Mouse (Mus musculus): Measurements from ENCODE around the gene Tcf15. TPM values are rescaled to one million over a fixed set of nuclear protein-coding genes. Genes with fewer than 3 reads are reported as not detected.

Gene Tcf15
- total RNA-seq, 2 experiments from 2014 or later: not detected

DNA sequence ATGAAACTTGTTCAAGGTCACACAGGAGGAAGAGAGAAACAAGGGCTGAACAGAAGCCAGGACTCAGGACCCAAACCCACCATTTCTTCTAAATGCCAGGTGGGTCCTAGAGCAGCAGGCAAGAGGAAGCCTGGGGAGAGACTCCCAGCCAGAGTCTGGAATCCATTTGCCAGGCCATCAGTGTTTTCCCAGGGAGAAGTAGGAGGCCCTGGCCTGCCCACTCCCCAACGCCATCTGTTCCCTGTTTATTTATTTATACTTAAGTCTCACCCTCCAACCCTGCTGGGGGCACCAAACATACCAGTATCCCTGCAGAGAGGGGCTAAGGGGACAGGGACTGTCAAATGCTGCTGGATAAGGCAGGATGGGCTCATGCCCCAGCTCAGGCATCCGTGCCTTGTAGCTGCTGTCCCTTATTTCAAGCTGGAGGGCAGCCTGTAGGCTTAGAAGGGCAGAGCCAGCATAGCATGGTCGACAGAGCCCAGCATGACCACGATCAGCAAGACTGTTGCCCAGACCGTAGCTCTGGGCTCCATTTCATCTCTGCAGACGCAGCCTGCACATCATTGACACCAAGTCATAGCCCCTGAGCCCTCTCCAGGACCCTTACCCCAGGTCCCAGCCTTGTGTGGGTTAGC lies 24.0 kb upstream of the Tcf15 start:
- no peak for ATAC-seq (replicated peaks; ENCODE audit: poor library complexity, severe bottlenecking)

- no peak for ATAC-seq (replicated peaks; ENCODE audit: poor library complexity, severe bottlenecking)
Observed at GRCm38 (mm10) chr2:152122896-152123295, 20.5 kb upstream of the Tcf15 start.

DNA sequence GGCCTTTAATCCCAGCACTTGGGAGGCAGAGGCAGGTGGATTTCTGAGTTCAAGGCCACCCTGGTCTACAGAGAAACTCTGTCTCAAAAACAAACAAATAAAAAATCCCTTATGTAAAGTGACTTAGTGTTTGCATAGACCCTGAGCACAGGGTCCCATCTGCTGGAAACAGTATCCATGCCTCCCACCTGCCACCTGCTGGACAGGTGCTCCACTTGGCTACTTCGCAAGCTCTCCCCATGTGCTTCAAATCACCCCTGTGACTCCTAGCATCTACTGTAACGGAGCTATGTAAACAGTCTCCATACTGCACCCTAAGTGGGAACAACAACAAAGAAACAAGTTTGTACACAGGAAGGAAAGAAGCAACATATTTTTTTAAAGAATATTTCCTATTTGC lies 14.8 kb upstream of the Tcf15 start:
- no peak for ATAC-seq (replicated peaks; ENCODE audit: poor library complexity, severe bottlenecking)

DNA sequence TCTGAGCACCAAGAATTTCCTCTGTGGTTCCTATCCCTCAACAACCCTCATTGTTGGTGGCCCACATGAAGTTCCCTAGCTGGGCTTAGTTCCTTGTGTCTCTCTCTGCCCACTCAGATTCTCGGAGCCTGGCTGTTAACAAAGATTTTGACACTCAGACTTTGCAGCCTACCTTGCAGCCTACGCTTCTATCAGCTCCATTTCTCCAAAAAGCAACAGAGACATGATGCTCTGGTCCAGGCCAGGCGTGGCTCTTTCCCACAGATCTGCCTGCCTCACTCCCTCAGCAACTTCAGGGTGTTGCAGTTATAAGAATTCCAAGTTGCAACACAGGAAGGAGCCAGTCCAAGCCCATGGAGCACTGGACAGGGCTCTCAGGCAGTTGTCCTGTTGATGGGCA lies 13.6 kb upstream of the Tcf15 start:
- ATAC-seq (replicated peaks; ENCODE audit: poor library complexity, severe bottlenecking): no peak

DNA sequence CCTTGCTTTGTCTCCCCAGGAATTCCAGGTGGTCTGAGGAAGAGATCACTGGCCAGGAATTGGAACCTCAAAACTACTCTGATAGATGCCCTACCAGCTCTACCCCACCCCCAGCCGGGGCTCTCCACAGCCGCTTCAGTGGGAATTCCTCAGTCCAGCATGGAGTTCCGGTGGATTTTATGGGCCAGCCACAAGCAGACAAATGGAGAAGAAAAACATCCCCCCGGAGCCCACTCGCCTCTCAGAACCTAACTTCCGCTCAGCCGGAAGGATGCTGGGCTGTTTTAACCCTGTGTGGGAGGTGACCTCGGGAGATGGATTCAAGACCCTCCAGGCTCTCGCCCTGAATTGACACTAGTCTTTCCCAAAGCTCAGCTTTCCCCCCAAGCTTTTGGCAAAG lies 11.3 kb upstream of the Tcf15 start:
- ATAC-seq (replicated peaks; ENCODE audit: poor library complexity, severe bottlenecking): no peak

DNA sequence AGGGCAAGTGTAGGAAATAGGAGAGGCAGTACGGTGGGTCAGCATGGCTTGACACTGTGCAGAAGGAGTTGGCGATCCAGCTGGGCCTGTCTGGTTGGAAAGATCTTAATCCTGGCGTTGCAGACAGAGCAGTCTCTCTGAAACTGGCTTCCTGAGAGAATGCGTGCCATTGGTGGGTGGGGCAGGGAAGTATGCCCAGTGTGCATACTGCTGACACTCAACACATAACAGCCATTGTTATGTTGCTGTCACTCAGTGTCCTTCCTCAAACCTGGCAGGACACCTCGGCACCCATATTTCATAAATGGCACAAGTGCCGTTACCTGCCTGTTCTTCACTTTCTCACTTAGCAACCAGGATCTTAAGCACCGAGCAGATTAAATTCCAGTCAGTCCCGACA lies 10.7 kb upstream of the Tcf15 start:
- no peak for ATAC-seq (replicated peaks; ENCODE audit: poor library complexity, severe bottlenecking)

- no peak for ATAC-seq (replicated peaks; ENCODE audit: poor library complexity, severe bottlenecking)
Observed at GRCm38 (mm10) chr2:152139191-152139987, 4.0 kb upstream of the Tcf15 start.

- ATAC-seq (replicated peaks; ENCODE audit: poor library complexity, severe bottlenecking): no peak
Observed at GRCm38 (mm10) chr2:152140941-152141340, 2.4 kb upstream of the Tcf15 start.

- no peak for ATAC-seq (replicated peaks; ENCODE audit: poor library complexity, severe bottlenecking)
Observed at GRCm38 (mm10) chr2:152141491-152141890, 1.9 kb upstream of the Tcf15 start.

DNA sequence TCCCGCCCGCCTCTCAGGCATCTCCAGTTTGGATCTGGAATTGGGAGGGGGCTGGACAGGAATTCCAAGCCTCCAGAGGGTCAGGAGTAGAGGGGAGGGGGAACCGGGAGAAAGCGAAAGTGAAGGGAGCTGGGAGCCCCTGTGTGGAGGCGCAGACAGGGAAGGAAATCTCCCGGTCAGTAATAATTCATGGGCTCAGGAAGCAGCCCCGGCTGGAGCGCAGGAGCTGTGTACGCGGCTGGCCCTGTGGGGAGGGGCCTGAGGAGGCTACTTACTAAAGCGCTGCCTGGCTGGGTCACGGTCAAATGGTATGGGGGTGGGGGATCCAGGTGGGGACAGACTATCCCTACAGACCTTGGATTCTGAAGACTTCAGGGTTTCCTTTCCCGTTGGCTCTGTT lies 1.3 kb upstream of the Tcf15 start:
- 0 out of 2 replicates have a peak, but pooled peaks have one; percentile 20 for ATAC-seq (replicated peaks; ENCODE audit: poor library complexity, severe bottlenecking)

DNA sequence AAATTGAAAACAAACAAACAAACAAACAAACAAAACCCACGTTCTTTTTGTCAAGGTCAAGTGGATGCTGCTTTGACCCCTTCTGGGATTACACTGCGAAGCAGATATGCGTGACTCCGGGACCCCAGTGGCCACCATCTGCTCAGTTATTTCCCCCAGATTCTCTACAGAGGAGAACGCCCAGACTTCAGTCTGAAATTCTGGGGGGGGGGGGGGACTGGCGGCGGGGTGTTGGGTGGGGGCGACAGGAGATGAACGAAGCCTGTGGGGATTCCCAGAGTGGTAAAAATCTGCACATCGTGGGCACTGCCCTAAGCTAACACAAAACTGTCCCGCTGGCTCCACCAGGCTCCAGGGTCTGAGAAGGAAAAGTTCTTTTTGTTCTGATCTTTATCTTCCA lies 790 bp upstream of the Tcf15 start:
- ATAC-seq (replicated peaks; ENCODE audit: poor library complexity, severe bottlenecking): no peak

GRCm38 (mm10) chr2:152144158-152144450 lies 743 bp downstream of the Tcf15 start:
- no peak for ATAC-seq (replicated peaks; ENCODE audit: poor library complexity, severe bottlenecking)

GRCm38 (mm10) chr2:152144501-152144900 lies 1.1 kb downstream of the Tcf15 start:
- ATAC-seq (replicated peaks; ENCODE audit: poor library complexity, severe bottlenecking): no peak

DNA sequence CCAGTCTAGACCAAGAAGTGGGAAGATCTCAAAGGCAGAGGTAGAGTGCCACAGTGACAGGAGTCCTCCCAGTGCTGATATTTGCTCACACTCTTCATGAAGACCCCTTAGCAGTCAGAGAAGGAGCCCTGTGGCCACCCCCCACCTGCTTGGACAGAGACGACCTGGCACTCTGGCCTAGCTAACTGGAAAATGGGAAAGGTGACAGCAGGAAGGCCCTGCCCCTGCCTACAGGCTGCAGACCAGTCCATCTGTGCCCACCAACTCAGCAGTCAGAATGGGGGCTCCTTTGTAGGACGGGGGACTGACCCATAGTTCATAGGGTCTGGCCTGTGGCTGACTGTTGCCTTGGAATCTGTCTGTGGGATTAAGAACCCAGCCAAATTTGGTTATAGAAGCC lies 2.4 kb downstream of the Tcf15 start:
- ATAC-seq (replicated peaks; ENCODE audit: poor library complexity, severe bottlenecking): no peak

DNA sequence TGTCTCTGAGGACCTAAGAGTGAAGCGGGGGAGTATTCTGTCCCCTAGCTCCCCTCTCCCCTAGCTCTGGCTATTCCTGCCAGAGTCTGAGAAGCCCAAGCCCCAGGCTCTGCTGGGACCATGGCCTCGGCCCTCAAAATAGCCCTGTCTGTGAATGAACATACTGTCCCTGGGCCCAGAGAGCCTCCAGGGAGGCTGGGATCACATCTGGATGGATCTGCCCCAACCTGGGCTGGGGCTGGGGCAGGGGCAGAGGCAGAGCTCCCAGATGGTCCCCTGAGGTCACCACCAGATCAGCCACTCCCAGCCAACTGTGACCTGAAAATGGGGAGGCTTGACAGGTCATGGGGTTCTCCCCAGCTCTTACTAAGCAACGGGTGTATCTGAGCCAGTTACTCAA lies 3.7 kb downstream of the Tcf15 start:
- no peak for ATAC-seq (replicated peaks; ENCODE audit: poor library complexity, severe bottlenecking)

GRCm38 (mm10) chr2:152148675-152149074 lies 5.3 kb downstream of the Tcf15 start:
- no peak for ATAC-seq (replicated peaks; ENCODE audit: poor library complexity, severe bottlenecking)

GRCm38 (mm10) chr2:152149891-152150290 lies 6.5 kb downstream of the Tcf15 start:
- ATAC-seq (replicated peaks; ENCODE audit: poor library complexity, severe bottlenecking): no peak

DNA sequence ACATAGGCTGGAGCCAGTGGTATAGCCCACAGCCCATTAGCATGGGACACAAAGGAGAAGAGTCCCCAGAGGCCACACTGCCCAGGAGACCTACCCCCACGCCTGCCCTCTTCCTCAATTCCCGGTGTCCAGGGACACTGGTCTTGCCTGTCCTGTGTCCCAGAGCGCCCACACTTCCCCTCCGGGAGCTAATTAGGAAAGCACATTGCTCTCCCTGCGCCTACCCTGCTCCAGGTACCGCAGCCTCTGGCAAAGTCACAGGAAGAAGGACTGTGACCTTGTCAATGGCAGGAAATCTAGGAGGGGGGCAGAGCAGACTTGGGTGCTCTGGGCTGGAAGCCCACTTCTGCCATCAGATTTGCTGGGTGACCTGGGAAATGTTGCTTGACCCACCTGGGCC lies 7.0 kb downstream of the Tcf15 start:
- ATAC-seq (replicated peaks; ENCODE audit: poor library complexity, severe bottlenecking): no peak

DNA sequence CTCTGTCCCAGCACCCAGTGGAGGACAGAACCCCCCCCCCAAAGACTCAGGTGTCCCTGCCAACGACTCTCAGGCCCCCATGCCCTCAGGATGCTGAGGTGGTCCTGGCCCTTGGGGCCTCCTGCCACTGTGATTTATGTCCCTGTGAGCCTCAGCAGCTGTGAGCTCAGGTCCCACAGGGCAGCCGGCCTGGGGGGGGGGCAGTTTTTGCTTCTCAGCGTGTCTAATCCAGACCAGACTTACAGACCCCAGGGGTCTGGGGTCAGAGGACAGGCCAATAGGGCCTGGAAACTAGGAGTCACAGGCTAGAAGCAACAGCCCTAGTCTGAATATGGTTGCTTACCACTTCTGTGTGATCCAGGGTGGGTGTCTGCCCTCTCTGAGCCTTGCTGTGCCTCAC lies 10.0 kb downstream of the Tcf15 start:
- no peak for ATAC-seq (replicated peaks; ENCODE audit: poor library complexity, severe bottlenecking)

- no peak for ATAC-seq (replicated peaks; ENCODE audit: poor library complexity, severe bottlenecking)
Observed at GRCm38 (mm10) chr2:152155414-152156208, 12.2 kb downstream of the Tcf15 start.

DNA sequence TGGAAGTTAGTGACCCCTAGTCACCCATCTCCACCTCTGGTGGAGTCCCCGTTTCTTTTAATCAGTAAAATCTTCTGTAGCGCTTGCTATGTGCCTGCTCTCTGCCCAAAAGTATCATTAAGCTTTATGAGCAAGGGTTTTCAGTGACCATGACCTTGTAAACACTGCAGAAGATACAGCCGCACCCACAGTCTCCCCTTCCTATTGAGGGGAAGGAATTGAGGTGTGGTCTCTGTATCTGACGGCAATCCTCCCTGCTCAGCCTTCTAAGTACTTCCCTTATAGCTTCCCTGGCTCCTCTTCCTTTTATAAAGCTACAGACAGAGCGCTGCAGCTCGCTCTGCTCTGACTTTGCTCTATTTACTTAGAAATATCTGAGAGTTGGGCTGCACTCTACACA lies 13.1 kb downstream of the Tcf15 start:
- ATAC-seq (replicated peaks; ENCODE audit: poor library complexity, severe bottlenecking): no peak

Measured in granulocyte monocyte progenitor cell, adult 5-6 weeks (primary cell).